ENCODE assay signal across 20 mouse cellular contexts in genomic region chr15:62714265-62714664, GRCm38 (mm10).
DNase-seq lines count a peak whose midpoint lies in the region; ATAC-seq and TF ChIP-seq lines count a peak whose summit lies in the region.
"Had no signal": no experiment of that assay in that cellular context is flagged by ENCODE, and none has a peak within 500 bp of the region (broad histone marks: within the 10 kb centered on the region; RNA-seq: fewer than 3 reads in every experiment).

No protein-coding gene starts in this region.

- H3K4me2 ChIP-seq in lung, embryonic 15.5 days: no peak overlapping the region
- H3K4me2 ChIP-seq in liver, embryonic 11.5 days: no peak overlapping the region
- H3K4me2 ChIP-seq in liver, embryonic 14.5 days (ENCODE audit: low read depth): no peak overlapping the region
- H3K4me2 ChIP-seq in stomach, embryonic 14.5 days (replicated peaks; ENCODE audit: low read depth, low read length): no peak overlapping the region
- H3K4me2 ChIP-seq: forebrain, embryonic 15.5 days; heart, embryonic 13.5 days; hindbrain, embryonic 13.5 days had no signal

- no peak overlapping the region for H3K4me3 ChIP-seq in lung, embryonic 15.5 days
- no peak overlapping the region for H3K4me3 ChIP-seq in liver, embryonic 11.5 days (ENCODE audit: low read depth, low read length)
- H3K4me3 ChIP-seq in liver, embryonic 14.5 days (ENCODE audit: insufficient read depth in 1 of 2, low read depth in 2 of 2, low read length in 2 of 2): no peak overlapping the region
- H3K4me3 ChIP-seq in stomach, embryonic 14.5 days (ENCODE audit: low read depth, low read length): no peak overlapping the region
- H3K4me3 ChIP-seq: forebrain, embryonic 15.5 days; heart, embryonic 13.5 days; hindbrain, embryonic 13.5 days; midbrain, embryonic 10.5 days had no signal

- no peak for DNase-seq in lung, postnatal 25 days (ENCODE audit: low spot score)
- peak; percentile 32 for DNase-seq in liver, embryonic 11.5 days (ENCODE audit: low spot score)
- DNase-seq in liver, embryonic 14.5 days (ENCODE audit: low read depth in 3 of 3, low spot score in 3 of 3): peak; percentile 10 to 14 (median 13)
- DNase-seq in urinary bladder, postnatal 14 days (ENCODE audit: low spot score): no peak
- DNase-seq in embryo, embryonic 10.5 days (ENCODE audit: low spot score): no peak
- DNase-seq: adrenal gland, postnatal 14 days; cerebellum, adult 11 months; cerebellum, postnatal 10 days; embryo, embryonic 11 days; kidney, adult 8-10 months; kidney, postnatal 4 days; spleen, adult 18-20 months had no signal

- ATAC-seq in lung, embryonic 15.5 days (ENCODE audit: borderline replicate concordance, extremely low read depth, low FRiP score, low TSS enrichment): no peak
- ATAC-seq in liver, embryonic 11.5 days (replicated peaks; ENCODE audit: low FRiP score): peak; percentile 45; the same call in 1 of the 2 replicates
- peak; percentile 50 for ATAC-seq in liver, embryonic 14.5 days (ENCODE audit: insufficient read depth)
- ATAC-seq in stomach, embryonic 14.5 days (ENCODE audit: insufficient number of reproducible peaks, insufficient read depth, low FRiP score, low read depth): no peak; the same call in 1 of the 2 replicates
- ATAC-seq: forebrain, embryonic 15.5 days; inflammation-experienced regulatory T-cells, adult 6 months had no signal

- no peak overlapping the region for H3K9ac ChIP-seq in lung, embryonic 15.5 days
- H3K9ac ChIP-seq in liver, embryonic 11.5 days (ENCODE audit: low read depth, low read length): no peak overlapping the region
- H3K9ac ChIP-seq in liver, embryonic 14.5 days (replicated peaks): no peak overlapping the region
- no peak overlapping the region for H3K9ac ChIP-seq in stomach, embryonic 14.5 days (replicated peaks; ENCODE audit: low read depth, low read length)
- H3K9ac ChIP-seq: forebrain, embryonic 15.5 days; heart, embryonic 13.5 days; hindbrain, embryonic 13.5 days had no signal

- 0 out of 2 replicates have a peak overlapping the region, but pooled peaks have one; percentile 19 for H3K27ac ChIP-seq in lung, embryonic 15.5 days
- H3K27ac ChIP-seq in liver, embryonic 11.5 days (ENCODE audit: low read depth, low read length): peak overlapping the region; percentile 30; the same call in 1 of the 2 replicates
- H3K27ac ChIP-seq in liver, embryonic 14.5 days: no peak overlapping the region
- H3K27ac ChIP-seq in stomach, embryonic 14.5 days (ENCODE audit: low read length): peak overlapping the region; percentile 52; the same call in 1 of the 2 replicates
- H3K27ac ChIP-seq: forebrain, embryonic 15.5 days; heart, embryonic 13.5 days; hindbrain, embryonic 13.5 days; macrophage; midbrain, embryonic 10.5 days had no signal

- H3K27me3 ChIP-seq in lung, embryonic 15.5 days: no peaks in the 10 kb centered on the region
- no peaks in the 10 kb centered on the region for H3K27me3 ChIP-seq in liver, embryonic 11.5 days (replicated peaks; ENCODE audit: control insufficient read depth, insufficient read depth, low read length)
- no peaks in the 10 kb centered on the region for H3K27me3 ChIP-seq in liver, embryonic 14.5 days (ENCODE audit: control insufficient read depth, insufficient read depth, low read length)
- no peaks in the 10 kb centered on the region for H3K27me3 ChIP-seq in stomach, embryonic 14.5 days (ENCODE audit: control insufficient read depth, insufficient read depth, low read length)
- H3K27me3 ChIP-seq: forebrain, embryonic 15.5 days; heart, embryonic 13.5 days; hindbrain, embryonic 13.5 days had no signal

- H3K4me1 ChIP-seq in lung, embryonic 15.5 days: peaks cover 9% of the 10 kb centered on the region
- H3K4me1 ChIP-seq in liver, embryonic 11.5 days (replicated peaks; ENCODE audit: control insufficient read depth, insufficient read depth, low read length): no peaks in the 10 kb centered on the region
- no peaks in the 10 kb centered on the region; a peak in 1 of 4 replicates for H3K4me1 ChIP-seq in liver, embryonic 14.5 days (replicated peaks; ENCODE audit: control insufficient read depth in 2 of 2, insufficient read depth in 2 of 2, low read length in 1 of 2)
- H3K4me1 ChIP-seq in stomach, embryonic 14.5 days (ENCODE audit: control insufficient read depth, insufficient read depth, low read length): no peaks in the 10 kb centered on the region
- H3K4me1 ChIP-seq: heart, embryonic 13.5 days; hindbrain, embryonic 13.5 days; midbrain, embryonic 10.5 days had no signal

- no peak for TF ChIP-seq EP300 in liver, embryonic 14.5 days (IDR thresholded peaks at IDR 0.05; ENCODE audit: low read depth)

- 22% methylated on average over 3 of the region's 3 CpGs for WGBS in lung, embryonic 15.5 days
- WGBS in liver, embryonic 11.5 days: 31% methylated on average over 3 of the region's 3 CpGs
- 45% methylated on average over 3 of the region's 3 CpGs for WGBS in liver, embryonic 14.5 days (ENCODE audit: insufficient replicate concordance)
- WGBS in stomach, embryonic 14.5 days: 31% methylated on average over 3 of the region's 3 CpGs

- no peaks in the 10 kb centered on the region for H3K36me3 ChIP-seq in lung, embryonic 15.5 days
- H3K36me3 ChIP-seq in liver, embryonic 11.5 days (ENCODE audit: control insufficient read depth, insufficient read depth, low read length): no peaks in the 10 kb centered on the region
- H3K36me3 ChIP-seq in liver, embryonic 14.5 days (replicated peaks; ENCODE audit: control insufficient read depth, insufficient read depth, low read depth): no peaks in the 10 kb centered on the region
- H3K36me3 ChIP-seq in stomach, embryonic 14.5 days (ENCODE audit: control insufficient read depth, insufficient read depth, low read length): no peaks in the 10 kb centered on the region
- H3K36me3 ChIP-seq: forebrain, embryonic 15.5 days; heart, embryonic 13.5 days; hindbrain, embryonic 13.5 days; midbrain, embryonic 10.5 days had no signal

- H3K9me3 ChIP-seq in lung, embryonic 15.5 days: no peaks in the 10 kb centered on the region
- H3K9me3 ChIP-seq in liver, embryonic 11.5 days (ENCODE audit: control insufficient read depth, low read length): no peaks in the 10 kb centered on the region
- H3K9me3 ChIP-seq in liver, embryonic 14.5 days (ENCODE audit: control insufficient read depth, low read length): no peaks in the 10 kb centered on the region
- no peaks in the 10 kb centered on the region for H3K9me3 ChIP-seq in stomach, embryonic 14.5 days (ENCODE audit: control insufficient read depth, low read depth, low read length)
- H3K9me3 ChIP-seq: forebrain, embryonic 15.5 days; heart, embryonic 13.5 days; hindbrain, embryonic 13.5 days; midbrain, embryonic 10.5 days had no signal

- TF ChIP-seq CTCF in liver, embryonic 14.5 days (IDR thresholded peaks at IDR 0.05; ENCODE audit: low read depth): no peak

Comparison
In these comparisons a context has a peak if more than half of its experiments do, and no peak if none do; other contexts are left out.
1. ATAC-seq: peak in liver, embryonic 11.5 days (single experiment) and liver, embryonic 14.5 days (single experiment); none in lung, embryonic 15.5 days (single experiment) and stomach, embryonic 14.5 days (single experiment).
2. DNase-seq: peak in liver, embryonic 11.5 days (single experiment) and liver, embryonic 14.5 days (3 of 3); none in lung, postnatal 25 days (single experiment), urinary bladder, postnatal 14 days (single experiment) and embryo, embryonic 10.5 days (single experiment).